Mouse (Mus musculus) gastrocnemius, postnatal 25 days (tissue): ENCODE results near the gene Ppm1l. TPM values are rescaled to one million over a fixed set of nuclear protein-coding genes. Genes with fewer than 3 reads are reported as not detected.

ENCODE experiments used
- DNase-seq: peaks from one replicate; pipeline ENCODE4 v3.0.0; 2022
- total RNA-seq, 2 experiments: library from RNA; stranded (reverse); gene quantifications; 1 replicate in 1 of 2; 2 replicates in 1 of 2; pipeline ENCODE4 v1.2.3; 2021

Ppm1l gene
- total RNA-seq, 2 experiments from 2014 or later = 45.9 to 60.4 TPM

- no peak for DNase-seq
Observed at GRCm38 (mm10) chr3:69597816-69598215, 281.2 kb downstream of the Ppm1l start.

- DNase-seq = peak; percentile 24
Observed at GRCm38 (mm10) chr3:69598261-69599165, 281.9 kb downstream of the Ppm1l start, which contains the start of gene B3galnt1. Gene B3galnt1 (minus strand): TSS chr3:69598960.

GRCm38 (mm10) chr3:69599166-69599500 is 282.5 kb downstream of the Ppm1l start:
- DNase-seq = peak; percentile 11

GRCm38 (mm10) chr3:69606923-69607322 is 290.3 kb downstream of the Ppm1l start:
- DNase-seq = no peak

GRCm38 (mm10) chr3:69607468-69607867 is 290.8 kb downstream of the Ppm1l start:
- DNase-seq = no peak

- DNase-seq = no peak
Observed at GRCm38 (mm10) chr3:69607909-69608308, 291.2 kb downstream of the Ppm1l start.

Other genes with a start within 250 kb of the Ppm1l start
- 10 to 100 TPM; 87.8 to 92.6 TPM for gene Kpna4, start 189.7 kb upstream of the Ppm1l start, total RNA-seq
- gene Arl14, start 94.4 kb upstream of the Ppm1l start, total RNA-seq = not detected